Comparison of ENCODE assay signal across 8 mouse cellular contexts in genomic region chr2:61493918-61494712, GRCm38 (mm10).
A peak's percentile ranks its signal among the peaks of the same experiment; 100 is the strongest.
DNase-seq lines count a peak whose midpoint lies in the region.

No protein-coding gene starts in this region.

- no peaks in the 10 kb centered on the region for H3K9me3 ChIP-seq in midbrain, embryonic 10.5 days (replicated peaks)

- DNase-seq in adrenal gland, adult (ENCODE audit: inconsistent age in 2 of 2, low spot score in 1 of 2): peak; percentile 47 to 90
- peak; percentile 90 for DNase-seq in cerebellum, postnatal 4 days (ENCODE audit: low spot score in 2 of 2)
- peak; percentile 66 for DNase-seq in gastrocnemius, adult 18-20 months (ENCODE audit: low spot score)
- DNase-seq in hindlimb bud, embryonic 11.5 days (ENCODE audit: extremely low spot score, low read depth, low spot score): peak; percentile 75
- peak; percentile 86 to 92 for DNase-seq in left cerebral cortex, postnatal 14 days (ENCODE audit: low spot score in 2 of 2)
- DNase-seq in midbrain, embryonic 10.5 days (ENCODE audit: low spot score): peak; percentile 79
- DNase-seq in right cerebral cortex, postnatal 4 days: peak; percentile 88
- DNase-seq in urinary bladder, postnatal 4 days (ENCODE audit: low spot score in 2 of 2): peak; percentile 55 to 83

- H3K27ac ChIP-seq in midbrain, embryonic 10.5 days (replicated peaks): no peak overlapping the region

- no peak overlapping the region for H3K4me3 ChIP-seq in midbrain, embryonic 10.5 days

- 0 out of 2 replicates have a peak, but pooled peaks cover 5% of the 10 kb centered on the region for H3K4me1 ChIP-seq in midbrain, embryonic 10.5 days

- WGBS in midbrain, embryonic 10.5 days: 50% methylated on average over 11 of the region's 11 CpGs

- intact Hi-C loops in left cerebral cortex, postnatal 14 days (cut with DNase I): no loop called here

- H3K36me3 ChIP-seq in midbrain, embryonic 10.5 days: no peaks in the 10 kb centered on the region

- no peaks in the 10 kb centered on the region for H3K27me3 ChIP-seq in midbrain, embryonic 10.5 days (ENCODE audit: low read depth, poor library complexity, severe bottlenecking)
